Mouse (Mus musculus): Measurements from ENCODE around the gene S100a14.

DNA sequence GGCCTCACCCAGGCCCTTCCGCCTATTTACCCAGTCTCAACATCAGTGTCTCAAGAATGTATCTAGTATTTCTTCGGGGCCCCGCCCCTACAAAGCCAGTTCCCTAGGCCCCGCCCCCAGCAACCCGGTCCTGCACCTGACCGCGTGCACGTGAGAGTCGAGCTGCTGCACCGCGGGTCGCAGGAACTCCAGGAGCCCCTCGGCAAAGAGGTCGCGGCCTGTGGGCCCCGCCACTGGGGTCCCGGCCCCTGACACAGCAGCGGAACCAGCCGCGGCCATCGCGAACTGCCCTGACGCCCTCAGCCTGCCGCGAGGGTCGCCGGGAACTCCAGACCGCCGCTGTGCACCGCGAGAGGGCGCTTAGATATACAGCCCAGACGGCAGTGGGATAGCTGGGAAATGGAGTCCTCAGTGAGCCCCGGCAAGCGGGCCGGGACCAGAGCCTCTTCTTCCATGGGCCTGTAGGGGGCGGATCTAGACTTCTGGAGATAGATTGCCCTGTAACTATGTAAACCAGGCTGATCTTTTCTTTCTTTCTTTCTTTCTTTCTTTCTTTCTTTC, 35.9 kb upstream of the S100a14 start, which contains the start of gene Snapin:
- TF ChIP-seq CTCF (IDR thresholded peaks at IDR 0.05; ENCODE audit: borderline replicate concordance, extremely low read depth, insufficient read depth, insufficient read length) (peak; percentile 85), POLR2A (IDR thresholded peaks at IDR 0.05; ENCODE audit: borderline replicate concordance, extremely low read depth, insufficient read depth, insufficient read length, poor library complexity, severe bottlenecking) (peak; percentile 91)

Measured in brain, embryonic 14.5 days (tissue).